Mouse (Mus musculus) left cerebral cortex, postnatal 25 days (tissue): ENCODE measurements around the gene Gpr82. TPM values are rescaled to one million over a fixed set of nuclear protein-coding genes. Genes with fewer than 3 reads are reported as not detected.

Source experiments
- DNase-seq, 2 experiments: peaks; one replicate each; pipeline ENCODE4 v3.0.0; 2022; ENCODE audit warnings: low spot score in 2 of 2, mixed read lengths in 1 of 2
- intact Hi-C: fragments of 180-260 bp; cut with DNase I; formaldehyde crosslinking; loops from one replicate; pipeline ENCODE4 v1.15.1; 2025
- total RNA-seq, 2 experiments: library from RNA; stranded (reverse); gene quantifications; 2 replicates each; pipeline ENCODE4 v1.2.3; 2021

The Gpr82 gene
- not detected for total RNA-seq

- no peak for DNase-seq
- intact Hi-C loops: no loop called here
Measured at GRCm38 (mm10) chrX:13661063-13661462, at the start of gene Gpr82. Gene Gpr82, plus strand, starts transcription at chrX:13661363.

DNA sequence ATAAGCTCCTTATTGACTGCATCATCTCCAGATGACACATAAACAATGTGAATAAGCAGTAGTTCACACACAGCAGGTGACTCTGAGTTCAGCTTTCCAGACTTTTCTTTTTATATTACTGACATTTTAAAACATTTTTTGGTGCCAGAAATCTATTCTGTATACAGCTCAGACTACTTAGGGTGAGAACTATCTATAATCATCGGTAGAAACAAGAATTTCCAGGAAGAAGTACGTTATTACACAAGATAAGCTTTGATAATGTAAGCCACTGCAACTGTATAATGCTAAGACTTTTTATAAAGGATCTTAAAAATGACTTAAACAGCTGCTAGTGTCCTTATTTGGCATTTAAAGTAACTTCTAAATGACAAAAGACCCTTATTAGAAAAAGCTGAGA is 49.0 kb upstream of the Gpr82 start:
- no peak for DNase-seq
- intact Hi-C loops: no loop called here

DNA sequence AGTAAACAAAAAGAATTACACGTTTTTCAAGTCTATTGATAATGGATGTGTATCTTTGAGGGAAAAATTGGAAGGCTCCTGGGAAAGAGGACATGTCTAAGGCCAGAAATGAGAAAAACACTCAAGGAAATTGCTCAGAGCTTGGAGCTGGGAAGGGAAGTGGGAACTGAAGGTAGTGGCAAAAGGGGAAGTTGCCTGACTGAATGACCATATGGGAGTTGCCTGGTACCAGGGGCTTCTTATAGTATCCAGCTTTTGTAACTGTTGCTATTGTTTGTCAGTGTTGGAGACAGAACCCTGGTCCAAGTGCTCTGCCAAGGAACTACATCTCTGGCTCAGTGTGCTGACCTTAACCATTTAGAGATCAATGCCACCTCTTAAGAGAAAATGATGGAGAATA is 44.4 kb upstream of the Gpr82 start:
- DNase-seq: no peak
- intact Hi-C loops: no loop called here

DNA sequence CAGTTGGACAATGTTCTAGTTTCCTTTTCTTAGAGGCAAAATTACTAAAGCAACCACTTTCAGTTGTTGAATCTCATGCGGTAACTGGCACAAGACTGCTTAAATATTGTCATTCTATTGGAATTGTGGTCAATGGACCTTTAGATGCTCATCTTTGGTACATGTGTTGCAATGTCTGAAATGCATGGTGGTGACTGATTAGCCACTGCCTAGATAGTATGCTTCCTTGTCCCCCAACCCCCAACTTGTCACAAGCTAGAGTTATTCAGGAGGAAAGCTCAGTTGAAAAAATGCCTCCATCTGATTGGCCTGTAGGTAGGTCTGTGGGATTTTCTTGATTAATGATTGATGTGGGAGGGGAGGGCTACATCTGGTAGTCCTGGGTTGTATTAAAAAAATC is 43.9 kb upstream of the Gpr82 start:
- DNase-seq: no peak
- intact Hi-C loops: no loop called here

- DNase-seq: no peak
- intact Hi-C loops: no loop called here
Measured at GRCm38 (mm10) chrX:13618476-13618875, 42.7 kb upstream of the Gpr82 start.

GRCm38 (mm10) chrX:13621473-13621872 is 39.7 kb upstream of the Gpr82 start:
- intact Hi-C loops: no loop called here

DNA sequence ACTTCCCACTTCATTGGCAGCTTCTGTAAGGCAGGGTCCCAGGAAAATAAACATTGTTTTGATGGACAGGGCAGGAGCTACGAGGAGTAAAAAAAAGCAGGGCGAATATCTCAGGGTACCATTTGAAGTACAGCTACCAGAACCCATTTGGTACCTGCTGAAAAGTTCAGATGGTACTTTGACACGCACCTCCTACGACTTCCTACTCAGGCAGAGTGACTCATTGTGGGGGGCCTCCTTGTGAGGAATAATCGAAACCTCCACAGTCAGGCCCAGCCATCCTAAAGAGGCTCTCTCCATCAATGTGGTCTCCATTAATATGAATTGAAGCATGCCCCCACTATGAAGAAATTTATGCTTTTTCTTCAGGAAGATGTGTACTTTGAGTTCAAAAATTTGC is 38.5 kb upstream of the Gpr82 start:
- intact Hi-C loops: no loop called here
- no peak for DNase-seq

More at GRCm38 (mm10) chrX:13621473-13621872, 39.7 kb upstream of the Gpr82 start:
- no peak for DNase-seq

DNA sequence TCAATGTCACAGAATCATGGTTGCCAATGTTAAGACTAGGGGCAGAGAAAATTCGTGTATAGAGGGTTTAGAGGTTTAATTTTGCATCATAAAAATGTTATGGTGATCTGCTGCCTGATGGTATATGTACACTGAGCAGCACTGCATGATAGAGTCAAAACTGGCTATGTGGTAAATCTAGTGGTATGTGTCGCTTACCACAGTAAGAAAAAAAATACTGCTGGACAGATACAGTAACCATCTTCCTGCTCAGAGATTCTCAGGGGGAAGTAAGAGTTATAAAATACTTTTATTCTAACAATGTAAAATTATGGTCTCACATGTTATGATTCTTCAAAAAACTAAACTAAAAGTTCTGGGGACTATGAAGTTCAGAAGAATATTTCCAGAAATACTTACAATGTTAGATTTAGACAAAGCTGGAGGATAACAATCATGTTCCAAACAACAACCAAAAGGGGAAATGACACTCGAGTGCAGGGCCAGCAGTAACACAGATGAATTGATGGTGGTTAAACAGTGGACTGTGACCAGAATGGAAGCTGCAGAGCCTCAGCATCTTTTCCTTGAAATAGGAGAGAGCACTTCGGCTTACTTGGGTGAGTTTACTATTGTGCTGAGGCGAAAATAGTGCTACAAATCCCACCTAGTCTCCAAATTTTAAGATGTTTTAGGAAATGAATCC is 29.4 kb upstream of the Gpr82 start, which contains the start of gene Gpr34:
Gpr34 (plus strand) TSS at position 491 of the 685 bp plus-strand sequence.
- no peak for DNase-seq
- intact Hi-C loops: no loop called here

DNA sequence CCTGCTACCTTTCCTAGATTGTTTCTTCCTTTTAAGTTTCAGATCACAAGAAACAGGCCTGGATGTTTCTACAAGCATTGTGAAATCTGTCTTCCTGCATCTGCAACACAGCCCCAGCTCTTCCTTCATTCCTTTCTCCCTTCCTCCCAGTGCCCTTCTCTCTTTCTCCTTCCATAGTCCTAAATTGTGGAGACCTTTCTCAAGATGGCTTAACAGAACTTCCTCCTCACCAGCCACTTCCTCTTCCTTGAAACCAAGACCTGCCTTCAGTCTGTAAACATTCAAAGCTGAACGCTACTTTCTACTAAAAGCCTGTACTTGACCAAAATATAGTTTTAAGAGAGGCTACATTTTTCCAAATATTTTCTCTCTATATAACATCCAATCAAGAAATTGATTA is 24.8 kb upstream of the Gpr82 start:
- intact Hi-C loops: no loop called here
- DNase-seq: no peak

DNA sequence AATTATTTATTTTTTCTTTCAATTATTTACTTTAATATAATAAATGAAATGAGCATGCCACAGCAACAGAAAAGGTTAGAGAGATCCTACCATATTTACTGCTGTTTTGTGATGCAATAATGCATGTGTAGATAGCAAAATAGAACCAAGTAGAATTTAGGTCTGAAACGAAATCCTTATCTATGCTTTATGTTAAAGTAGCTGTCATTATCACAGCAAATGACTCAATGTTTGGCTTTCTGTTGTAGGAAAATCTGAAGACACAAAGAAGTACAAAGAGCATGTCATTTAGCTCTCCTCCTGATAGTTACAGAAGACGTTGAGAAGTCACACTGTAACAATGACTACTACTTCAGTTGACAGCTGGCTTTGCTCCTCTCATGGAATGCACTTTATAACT is 22.3 kb upstream of the Gpr82 start:
- intact Hi-C loops: no loop called here
- DNase-seq: no peak

DNA sequence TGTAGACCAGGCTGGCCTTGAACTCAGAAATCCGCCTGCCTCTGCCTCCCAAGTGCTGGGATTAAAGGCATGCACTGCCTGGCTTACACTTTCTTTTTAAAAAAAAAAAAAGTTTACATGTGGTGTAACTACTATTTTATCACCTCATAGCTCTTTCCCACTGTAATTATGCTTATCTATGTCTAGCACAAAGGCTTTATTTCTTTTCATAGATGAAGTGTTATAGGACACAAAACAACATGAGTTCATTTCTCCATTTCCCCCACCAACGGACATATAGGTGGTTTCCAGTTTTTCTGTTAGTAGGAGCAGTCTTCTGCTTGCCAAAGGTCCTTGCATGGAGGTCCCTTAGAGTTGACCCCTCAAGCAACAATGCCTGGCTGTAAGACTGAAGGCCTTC is 9.3 kb upstream of the Gpr82 start:
- intact Hi-C loops: no loop called here

GRCm38 (mm10) chrX:13652291-13652690 is 8.9 kb upstream of the Gpr82 start:
- no peak for DNase-seq
- intact Hi-C loops: no loop called here

More for the DNA sequence above, 9.3 kb upstream of the Gpr82 start:
- DNase-seq: no peak

GRCm38 (mm10) chrX:13655005-13655421 is 6.2 kb upstream of the Gpr82 start:
- DNase-seq: peak; percentile 8 to 78
- intact Hi-C loops: loop anchor here (5.0 kb wide), 4 partner anchors 138 to 373 kb away; partner anchors contain the start of gene Ddx3x

DNA sequence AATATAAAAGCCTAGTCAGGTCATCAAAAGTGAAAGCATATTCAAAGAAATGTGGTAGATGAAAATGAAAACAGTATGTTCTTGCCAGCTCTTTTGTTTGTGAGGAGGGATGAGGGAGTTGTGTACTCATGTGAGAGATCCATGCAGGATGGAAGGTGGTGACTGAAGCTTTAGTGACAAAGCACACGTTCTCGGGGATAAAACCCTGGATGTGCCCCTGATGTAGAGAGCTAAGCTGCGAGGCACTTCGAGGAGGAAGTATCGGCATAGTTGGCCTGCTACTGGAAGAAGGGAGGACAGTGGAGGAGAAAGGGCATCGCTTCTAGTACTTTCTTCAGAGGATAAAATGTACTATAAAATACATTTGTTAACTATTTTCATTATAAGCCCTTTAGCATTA is 5.3 kb upstream of the Gpr82 start:
- DNase-seq: no peak
- intact Hi-C loops: loop anchor here (2.0 to 5.0 kb wide), 5 partner anchors 139 to 431 kb away; partner anchors contain the start of gene Ddx3x

DNA sequence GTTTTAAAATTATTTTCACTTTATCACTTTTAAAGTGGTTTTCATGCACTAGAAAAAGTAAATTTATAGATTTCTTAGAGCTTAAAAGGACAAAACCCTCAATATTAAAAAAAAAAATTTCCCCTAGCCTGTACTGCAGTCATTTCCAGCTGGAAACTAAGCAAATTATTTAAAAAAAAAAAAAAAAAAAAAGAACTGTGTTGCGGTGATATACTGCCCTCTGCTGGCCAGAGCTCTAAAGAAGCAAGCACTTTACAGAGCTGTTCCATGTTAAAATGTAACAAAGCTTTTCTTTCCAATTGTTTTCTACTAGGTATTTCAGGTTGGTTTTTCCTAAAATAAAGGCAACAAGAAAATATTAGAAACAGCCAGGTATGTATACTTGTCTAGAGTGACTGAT is 4.4 kb upstream of the Gpr82 start:
- DNase-seq: peak; percentile 47 to 55
- intact Hi-C loops: loop anchor here (2.0 to 5.0 kb wide), 5 partner anchors 139 to 432 kb away; partner anchors contain the start of gene Ddx3x

- intact Hi-C loops: loop anchor here (5.0 kb wide), 4 partner anchors 141 to 376 kb away; partner anchors contain the start of gene Ddx3x
Measured at GRCm38 (mm10) chrX:13658616-13659140, 2.5 kb upstream of the Gpr82 start.

DNA sequence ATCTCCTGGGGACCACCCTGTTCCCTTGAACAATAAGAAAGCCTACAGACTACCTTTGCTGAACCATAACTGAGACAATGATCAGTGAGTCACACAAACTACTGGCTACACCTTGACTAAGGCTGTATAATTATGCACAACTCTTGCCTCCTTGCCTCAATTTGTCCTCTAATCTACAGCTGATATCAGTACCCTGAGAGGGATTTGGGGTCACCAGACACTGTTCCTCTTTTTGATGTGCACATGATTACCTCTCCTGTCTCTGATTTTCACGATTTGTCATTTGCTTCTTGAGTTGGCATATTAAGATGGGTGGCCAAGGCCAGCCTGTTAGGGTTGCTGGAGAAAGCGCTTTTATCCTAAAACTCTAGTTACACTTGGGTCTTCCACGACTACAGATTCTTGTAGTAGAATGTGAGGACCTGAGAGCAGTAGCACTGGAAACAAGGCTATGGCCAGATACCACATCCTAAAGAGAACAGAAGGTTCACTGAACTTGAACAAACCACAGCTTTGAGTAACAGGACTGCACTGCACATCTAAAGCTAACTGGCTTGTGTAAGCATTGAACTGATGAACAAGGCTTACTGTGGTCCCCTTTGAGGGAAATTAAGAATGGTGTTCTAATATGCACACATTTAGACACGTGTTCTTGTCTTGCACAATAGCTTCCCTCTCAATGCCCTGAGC is 1.8 kb upstream of the Gpr82 start:
- intact Hi-C loops: loop anchor here (5.0 kb wide), 4 partner anchors 142 to 377 kb away; partner anchors contain the start of gene Ddx3x
- DNase-seq: no peak

More at GRCm38 (mm10) chrX:13658616-13659140, 2.5 kb upstream of the Gpr82 start:
- no peak for DNase-seq

- DNase-seq: no peak
Measured at GRCm38 (mm10) chrX:13668867-13669266, 7.7 kb downstream of the Gpr82 start.

DNA sequence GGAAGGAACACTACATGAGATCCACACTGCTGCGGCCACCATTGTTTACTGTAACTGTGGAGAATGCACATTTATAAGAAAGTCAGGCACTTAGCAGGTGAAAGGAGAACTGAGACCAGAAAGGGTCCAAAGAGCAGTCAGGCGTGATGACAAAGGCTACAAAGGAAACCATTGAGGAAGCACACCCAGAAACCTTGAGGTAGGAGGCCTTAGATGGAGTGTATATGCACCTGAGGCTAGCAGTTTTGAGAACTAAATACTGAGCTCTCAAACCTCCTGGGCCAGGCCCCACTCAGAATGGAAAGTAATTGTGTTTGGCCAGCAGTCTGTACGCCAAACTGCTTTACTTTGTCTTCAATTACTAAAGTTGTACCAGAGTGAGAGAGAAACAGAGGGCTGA is 9.2 kb downstream of the Gpr82 start:
- DNase-seq: no peak
- intact Hi-C loops: no loop called here

More at GRCm38 (mm10) chrX:13668867-13669266, 7.7 kb downstream of the Gpr82 start:
- intact Hi-C loops: no loop called here

DNA sequence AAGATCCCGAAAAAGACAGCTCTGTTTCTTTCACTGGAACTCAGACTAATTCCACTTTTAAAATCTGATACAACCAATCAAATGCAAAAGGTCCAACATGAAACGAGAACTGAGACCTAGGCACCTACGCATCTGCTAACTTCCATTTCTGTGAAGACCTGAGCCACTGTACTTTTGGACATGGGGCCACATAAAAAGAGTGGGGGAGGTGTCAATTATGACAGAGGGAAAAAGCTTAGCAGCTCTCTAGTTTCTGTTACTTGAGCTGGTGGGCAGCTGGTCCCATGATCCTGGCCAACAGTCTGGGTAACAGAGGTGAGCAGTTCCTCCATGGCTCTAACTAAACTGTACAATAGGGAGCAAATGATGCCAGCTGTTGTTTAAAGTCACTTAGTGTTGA is 11.8 kb downstream of the Gpr82 start:
- intact Hi-C loops: no loop called here
- DNase-seq: no peak
